Mouse (Mus musculus) C2C12 (cell line): ENCODE measurements around the gene H2-Eb2. TPM values are rescaled to one million over a fixed set of nuclear protein-coding genes. Genes with fewer than 3 reads are reported as not detected.

Source experiments
- H3K27me3 ChIP-seq: one replicate; pipeline ENCODE4 v1.6.1; 2011; ENCODE audit not compliant: control insufficient read depth, insufficient read depth, insufficient read length
- H3K36me3 ChIP-seq: one replicate; pipeline ENCODE4 v1.6.1; 2011; ENCODE audit not compliant: control insufficient read depth, insufficient read depth
- H3K4me3 ChIP-seq: one replicate; pipeline ENCODE4 v1.5.1; 2011; ENCODE audit warnings: mild to moderate bottlenecking, control low read depth; ENCODE audit not compliant: poor library complexity, insufficient read depth, severe bottlenecking
- H3K79me2 ChIP-seq: one replicate; pipeline ENCODE4 v1.6.1; 2011; ENCODE audit not compliant: control insufficient read depth, insufficient read depth
- H3K79me3 ChIP-seq: one replicate; pipeline ENCODE4 v1.6.1; 2011; ENCODE audit warnings: low read depth, control low read depth
- H3ac ChIP-seq: one replicate; pipeline ENCODE3; 2011; ENCODE audit warnings: low read depth; ENCODE audit not compliant: control insufficient read depth, insufficient read length
- CEBPB ChIP-seq: IDR thresholded peaks from one replicate; pipeline ENCODE4 v1.6.1; 2011; ENCODE audit warnings: low read depth, mild to moderate bottlenecking, control low read depth, moderate library complexity
- CTCF ChIP-seq: IDR thresholded peaks from one replicate; pipeline ENCODE4 v1.5.1; 2011; ENCODE audit not compliant: control insufficient read depth, insufficient read depth, insufficient read length
- FOSL1 ChIP-seq: IDR thresholded peaks from one replicate; pipeline ENCODE4 v1.8.0; 2011; ENCODE audit warnings: mild to moderate bottlenecking, low read length; ENCODE audit not compliant: poor library complexity, insufficient read depth, severe bottlenecking
- MAX ChIP-seq: IDR thresholded peaks from one replicate; pipeline ENCODE4 v1.6.1; 2011; ENCODE audit warnings: mild to moderate bottlenecking, control low read depth
- MYOD1 ChIP-seq: IDR thresholded peaks from one replicate; pipeline ENCODE4 v1.6.1; 2011; ENCODE audit warnings: low read depth; ENCODE audit not compliant: control insufficient read depth, insufficient read length
- MYOG ChIP-seq: IDR thresholded peaks from one replicate; pipeline ENCODE4 v1.6.1; 2011; ENCODE audit not compliant: control insufficient read depth, insufficient read length; ENCODE audit errors: extremely low read depth
- USF1 ChIP-seq: IDR thresholded peaks from one replicate; pipeline ENCODE4 v1.6.1; 2011; ENCODE audit warnings: low read depth, mild to moderate bottlenecking, control low read depth, moderate library complexity
- polyA plus RNA-seq: library from polyadenylated mRNA; unstranded; fragments of >200 nt; fragmentation: generic; extraction: Trizol; gene quantifications from one replicate; pipeline ENCODE4 v1.2.1, GENCODE M21; 2012; ENCODE audit warnings: missing spikeins

The H2-Eb2 gene
- polyA plus RNA-seq, 1 experiment = not detected

- H3K27me3 ChIP-seq = peaks cover 10% of the 10 kb centered on the region
- no peak overlapping the region for H3K4me3 ChIP-seq
- H3K36me3 ChIP-seq = no peaks in the 10 kb centered on the region
- H3K79me2 ChIP-seq = no peaks in the 10 kb centered on the region
- TF ChIP-seq CTCF (no peak), MYOD1 (no peak), USF1 (no peak), MYOG (no peak), FOSL1 (no peak), CEBPB (no peak), MAX (no peak)
- no peaks in the 10 kb centered on the region for H3K79me3 ChIP-seq
- H3ac ChIP-seq = no peak overlapping the region
Measured at GRCm38 (mm10) chr17:34295307-34295706, 30.2 kb upstream of the H2-Eb2 start.

GRCm38 (mm10) chr17:34295891-34296794 is 29.3 kb upstream of the H2-Eb2 start:
- no peak overlapping the region for H3K4me3 ChIP-seq
- no peaks in the 10 kb centered on the region for H3K79me2 ChIP-seq
- H3K79me3 ChIP-seq = no peaks in the 10 kb centered on the region
- TF ChIP-seq MAX (no peak), USF1 (no peak), CTCF (no peak), MYOG (no peak), CEBPB (no peak), MYOD1 (no peak), FOSL1 (no peak)
- H3K36me3 ChIP-seq = no peaks in the 10 kb centered on the region
- peaks cover 13% of the 10 kb centered on the region for H3K27me3 ChIP-seq
- H3ac ChIP-seq = no peak overlapping the region

- Histone ChIP-seq H3K36me3 (no peaks in the 10 kb centered on the region), H3ac (no peak overlapping the region), H3K79me3 (no peaks in the 10 kb centered on the region), H3K79me2 (no peaks in the 10 kb centered on the region), H3K27me3 (peaks cover 13% of the 10 kb centered on the region), H3K4me3 (no peak overlapping the region)
- no peak for TF ChIP-seq USF1
- TF ChIP-seq MAX = no peak
- no peak for TF ChIP-seq CEBPB
- TF ChIP-seq MYOG = no peak
Measured at GRCm38 (mm10) chr17:34299356-34299755, 26.1 kb upstream of the H2-Eb2 start.

GRCm38 (mm10) chr17:34300071-34300470 is 25.4 kb upstream of the H2-Eb2 start:
- TF ChIP-seq MYOG (no peak), FOSL1 (no peak), MAX (no peak), MYOD1 (no peak), CTCF (no peak), CEBPB (no peak), USF1 (no peak)
- H3K79me3 ChIP-seq = no peaks in the 10 kb centered on the region
- H3K4me3 ChIP-seq = no peak overlapping the region
- H3K36me3 ChIP-seq = no peaks in the 10 kb centered on the region
- H3K27me3 ChIP-seq = peaks cover 13% of the 10 kb centered on the region
- no peaks in the 10 kb centered on the region for H3K79me2 ChIP-seq
- no peak overlapping the region for H3ac ChIP-seq

GRCm38 (mm10) chr17:34300691-34301566 is 24.5 kb upstream of the H2-Eb2 start:
- no peaks in the 10 kb centered on the region for H3K36me3 ChIP-seq

More at GRCm38 (mm10) chr17:34300691-34301566, 24.5 kb upstream of the H2-Eb2 start:
- Histone ChIP-seq H3K79me3 (no peaks in the 10 kb centered on the region), H3K79me2 (no peaks in the 10 kb centered on the region), H3K27me3 (peaks cover 10% of the 10 kb centered on the region), H3ac (no peak overlapping the region), H3K4me3 (no peak overlapping the region)
- TF ChIP-seq USF1 (no peak), MYOG (no peak), MAX (no peak), MYOD1 (no peak), CTCF (no peak), CEBPB (no peak), FOSL1 (no peak)
